Mouse (Mus musculus): Measurements from ENCODE around the gene Traf5.

Traf5 gene

GRCm38 (mm10) chr1:192063209-192063946 is 29.0 kb downstream of the Traf5 start:
- DNase-seq (ENCODE audit: low read depth, low spot score), result peak; percentile 46

- DNase-seq (ENCODE audit: low read depth, low spot score), result peak; percentile 51
Observed at GRCm38 (mm10) chr1:192062682-192063081, 29.7 kb downstream of the Traf5 start.

GRCm38 (mm10) chr1:192061666-192062306 is 30.6 kb downstream of the Traf5 start:
- peak; percentile 51 for DNase-seq (ENCODE audit: low read depth, low spot score)

- no peak for DNase-seq (ENCODE audit: low read depth, low spot score)
Observed at GRCm38 (mm10) chr1:192058911-192059310, 33.4 kb downstream of the Traf5 start.

- no peak for DNase-seq (ENCODE audit: low read depth, low spot score)
Observed at GRCm38 (mm10) chr1:192053726-192054125, 38.6 kb downstream of the Traf5 start.

GRCm38 (mm10) chr1:192052986-192053385 is 39.4 kb downstream of the Traf5 start:
- DNase-seq (ENCODE audit: low read depth, low spot score), result no peak

GRCm38 (mm10) chr1:192052461-192052860 is 39.9 kb downstream of the Traf5 start:
- DNase-seq (ENCODE audit: low read depth, low spot score), result no peak

- DNase-seq (ENCODE audit: low read depth, low spot score), result peak; percentile 45
Observed at GRCm38 (mm10) chr1:191999022-191999421, 93.3 kb downstream of the Traf5 start.

GRCm38 (mm10) chr1:191996621-191997185 is 95.7 kb downstream of the Traf5 start:
- DNase-seq (ENCODE audit: low read depth, low spot score), result no peak

- no peak for DNase-seq (ENCODE audit: low read depth, low spot score)
Observed at GRCm38 (mm10) chr1:191995916-191996315, 96.4 kb downstream of the Traf5 start.

GRCm38 (mm10) chr1:191995488-191995887 is 96.9 kb downstream of the Traf5 start:
- peak; percentile 81 for DNase-seq (ENCODE audit: low read depth, low spot score)

GRCm38 (mm10) chr1:191994476-191994875 is 97.9 kb downstream of the Traf5 start:
- no peak for DNase-seq (ENCODE audit: low read depth, low spot score)

GRCm38 (mm10) chr1:191992040-191992780 is 100.1 kb downstream of the Traf5 start:
- DNase-seq (ENCODE audit: low read depth, low spot score), result no peak

GRCm38 (mm10) chr1:191989994-191990393 is 102.4 kb downstream of the Traf5 start:
- peak; percentile 96 for DNase-seq (ENCODE audit: low read depth, low spot score)

- DNase-seq (ENCODE audit: low read depth, low spot score), result no peak
Observed at GRCm38 (mm10) chr1:191989060-191989459, 103.3 kb downstream of the Traf5 start.

GRCm38 (mm10) chr1:191988646-191989045 is 103.7 kb downstream of the Traf5 start:
- DNase-seq (ENCODE audit: low read depth, low spot score), result no peak

- no peak for DNase-seq (ENCODE audit: low read depth, low spot score)
Observed at GRCm38 (mm10) chr1:191987481-191987769, 104.9 kb downstream of the Traf5 start.

GRCm38 (mm10) chr1:191986674-191987480 is 105.5 kb downstream of the Traf5 start:
- DNase-seq (ENCODE audit: low read depth, low spot score), result no peak

GRCm38 (mm10) chr1:191981426-191982102 is 110.8 kb downstream of the Traf5 start:
- DNase-seq (ENCODE audit: low read depth, low spot score), result no peak

GRCm38 (mm10) chr1:191977187-191977586 is 115.2 kb downstream of the Traf5 start, which contains the start of gene Rd3:
Gene Rd3 (plus strand): TSS chr1:191977370.
- DNase-seq (ENCODE audit: low read depth, low spot score), result no peak

All from CD4-positive, CD25-positive, alpha-beta regulatory T cell, adult 2 months (primary cell).